Mouse (Mus musculus): Measurements from ENCODE around the gene Lhfp.

The Lhfp gene

GRCm38 (mm10) chr3:53101711-53102110, 60.4 kb downstream of the Lhfp start:
- DNase-seq: no peak

GRCm38 (mm10) chr3:53102131-53102756, 60.9 kb downstream of the Lhfp start:
- no peak for DNase-seq

GRCm38 (mm10) chr3:53102757-53103153, 61.4 kb downstream of the Lhfp start:
- DNase-seq: no peak

GRCm38 (mm10) chr3:53108594-53109373, 67.5 kb downstream of the Lhfp start:
- DNase-seq: no peak

- no peak for DNase-seq
Measured at GRCm38 (mm10) chr3:53109879-53110278, 68.6 kb downstream of the Lhfp start.

GRCm38 (mm10) chr3:53112048-53112447, 70.7 kb downstream of the Lhfp start:
- no peak for DNase-seq

- DNase-seq: peak; percentile 17
Measured at GRCm38 (mm10) chr3:53118755-53119154, 77.4 kb downstream of the Lhfp start.

- no peak for DNase-seq
Measured at GRCm38 (mm10) chr3:53119978-53120377, 78.7 kb downstream of the Lhfp start.

- no peak for DNase-seq
Measured at GRCm38 (mm10) chr3:53125495-53125894, 84.2 kb downstream of the Lhfp start.

GRCm38 (mm10) chr3:53138785-53139184, 97.5 kb downstream of the Lhfp start:
- DNase-seq: no peak

GRCm38 (mm10) chr3:53139205-53139604, 97.9 kb downstream of the Lhfp start:
- DNase-seq: no peak

GRCm38 (mm10) chr3:53139642-53140041, 98.3 kb downstream of the Lhfp start:
- no peak for DNase-seq

- no peak for DNase-seq
Measured at GRCm38 (mm10) chr3:53142528-53142927, 101.2 kb downstream of the Lhfp start.

- no peak for DNase-seq
Measured at GRCm38 (mm10) chr3:53145526-53145925, 104.2 kb downstream of the Lhfp start.

GRCm38 (mm10) chr3:53145946-53146345, 104.6 kb downstream of the Lhfp start:
- DNase-seq: no peak

- DNase-seq: no peak
Measured at GRCm38 (mm10) chr3:53147001-53147400, 105.7 kb downstream of the Lhfp start.

- DNase-seq: no peak
Measured at GRCm38 (mm10) chr3:53148751-53149150, 107.4 kb downstream of the Lhfp start.

GRCm38 (mm10) chr3:53149625-53150320, 108.4 kb downstream of the Lhfp start:
- DNase-seq: no peak

- no peak for DNase-seq
Measured at GRCm38 (mm10) chr3:53151081-53151480, 109.8 kb downstream of the Lhfp start.

GRCm38 (mm10) chr3:53151607-53152006, 110.3 kb downstream of the Lhfp start:
- no peak for DNase-seq

GRCm38 (mm10) chr3:53161963-53162362, 120.6 kb downstream of the Lhfp start:
- DNase-seq: no peak

- DNase-seq: no peak
Measured at GRCm38 (mm10) chr3:53165281-53165680, 124.0 kb downstream of the Lhfp start.

GRCm38 (mm10) chr3:53166001-53166400, 124.7 kb downstream of the Lhfp start:
- DNase-seq: peak; percentile 11

- DNase-seq: no peak
Measured at GRCm38 (mm10) chr3:53169486-53169885, 128.2 kb downstream of the Lhfp start.
